Mouse (Mus musculus) ES-E14 (cell line): ENCODE data around the gene Olfr417.

ENCODE experiments used
- ZC3H11A ChIP-seq: IDR thresholded peaks from 2 replicates; pipeline ENCODE4 v1.6.1; 2012; ENCODE audit warnings: low read depth, mild to moderate bottlenecking, inconsistent platforms, low read length, borderline replicate concordance
- ZNF384 ChIP-seq: IDR thresholded peaks from 2 replicates; pipeline ENCODE4 v1.6.1; 2012; ENCODE audit warnings: low read depth, low read length, inconsistent platforms

DNA sequence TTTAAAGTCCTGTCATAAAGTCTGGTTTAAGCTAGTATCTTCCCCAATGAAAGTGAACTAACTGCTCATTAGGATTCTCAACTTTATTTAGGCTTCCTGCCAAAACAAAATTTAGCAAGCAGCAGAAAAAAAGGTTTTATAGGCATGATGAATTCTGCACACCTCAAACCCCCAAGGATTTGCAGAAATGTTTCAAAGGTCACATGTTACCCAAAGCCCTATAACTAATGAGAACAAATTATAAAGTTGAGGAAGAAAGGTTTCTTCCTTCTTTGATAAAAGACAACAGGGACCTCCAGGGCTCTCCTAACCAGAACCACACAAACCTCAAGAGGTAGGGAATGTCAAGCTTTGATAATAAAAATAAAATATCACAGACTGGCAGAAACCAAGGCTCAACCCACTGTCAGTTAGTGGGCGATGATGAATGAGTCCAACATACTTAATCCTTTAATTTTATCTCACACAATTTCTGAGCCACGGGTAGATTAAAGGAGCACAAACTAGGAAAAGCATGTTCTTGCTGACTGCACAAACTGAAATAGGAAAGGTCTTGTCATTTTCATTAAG is at the start of gene Olfr417:
- TF ChIP-seq ZC3H11A (no peak), ZNF384 (no peak)
